Mouse (Mus musculus): ENCODE data around the gene Rtn2.

Gene Rtn2

DNA sequence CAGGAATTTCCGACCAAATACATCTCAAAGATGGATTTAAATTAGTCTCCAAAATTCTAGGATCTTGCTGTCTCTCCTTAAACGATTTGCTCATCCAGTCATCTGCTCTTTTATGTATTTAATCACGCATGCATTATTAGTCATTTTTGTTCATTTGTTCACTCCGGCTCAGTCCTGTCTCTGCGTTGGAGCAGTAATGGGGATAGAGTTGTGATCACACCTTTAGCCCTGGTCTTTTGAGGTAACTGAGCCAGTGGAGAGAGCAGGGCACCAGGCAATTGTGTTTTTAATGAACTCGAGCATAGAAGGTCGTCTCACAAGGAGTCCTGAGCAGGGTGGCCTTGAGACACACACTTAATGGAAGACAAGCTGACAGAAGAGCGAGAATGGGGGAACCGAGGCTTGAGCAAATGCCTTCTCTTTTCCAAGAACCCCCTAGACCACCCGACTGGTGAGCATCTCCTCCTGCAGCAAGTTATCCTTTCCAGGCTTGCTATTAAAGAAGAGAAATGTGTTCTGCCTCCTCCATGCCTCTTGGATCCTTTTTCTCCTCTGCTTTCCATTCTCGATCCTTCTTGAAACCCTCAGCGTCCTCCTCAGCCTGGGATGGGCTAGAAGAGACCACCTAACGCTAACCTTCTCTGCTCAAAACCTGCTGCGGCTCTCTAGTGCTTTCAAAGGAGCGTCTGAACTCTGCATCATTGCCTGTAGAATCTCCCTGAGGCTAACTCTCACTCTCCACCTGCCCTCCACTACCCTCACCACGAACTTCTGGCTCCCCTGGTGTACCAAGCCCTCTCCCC is 19.2 kb downstream of the Rtn2 start:
- no peak for DNase-seq (ENCODE audit: low spot score)

DNA sequence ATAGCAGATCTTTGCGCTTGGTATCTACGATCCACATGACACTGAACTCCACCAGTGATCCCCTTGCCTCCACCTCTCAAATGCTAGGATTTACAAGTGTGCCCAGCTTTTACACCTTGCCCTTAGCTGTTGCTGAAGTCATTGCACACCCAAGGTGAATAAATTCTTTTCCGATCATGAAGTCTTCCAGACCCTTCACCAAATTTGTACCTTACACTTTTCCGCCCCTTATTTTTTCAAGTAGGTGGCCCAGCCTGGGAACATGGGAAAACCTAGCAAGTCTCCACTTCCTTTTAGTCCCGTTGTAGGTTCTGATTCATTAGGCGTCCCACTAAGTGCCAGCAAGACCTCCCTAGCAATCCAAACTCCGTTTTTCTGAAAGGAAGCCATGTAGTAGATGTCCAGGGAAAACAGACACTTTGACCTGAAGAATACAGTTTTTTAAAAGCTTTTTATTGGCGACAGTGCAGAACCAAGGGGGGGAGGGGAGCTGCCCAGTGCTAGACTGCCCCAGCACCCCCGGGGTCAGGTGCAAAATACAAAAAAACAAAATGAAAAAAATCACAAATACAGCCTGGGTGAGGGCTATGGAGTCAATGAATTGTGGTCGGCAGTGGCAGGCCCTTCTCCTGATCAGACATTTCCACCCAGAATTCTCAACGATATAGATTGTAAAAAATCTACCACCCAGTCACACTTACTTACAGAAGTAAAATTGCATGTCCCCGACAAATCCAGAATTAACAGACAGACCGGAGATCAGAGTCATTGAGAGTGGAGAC is 20.0 kb downstream of the Rtn2 start:
- no peak for DNase-seq (ENCODE audit: low spot score)

DNA sequence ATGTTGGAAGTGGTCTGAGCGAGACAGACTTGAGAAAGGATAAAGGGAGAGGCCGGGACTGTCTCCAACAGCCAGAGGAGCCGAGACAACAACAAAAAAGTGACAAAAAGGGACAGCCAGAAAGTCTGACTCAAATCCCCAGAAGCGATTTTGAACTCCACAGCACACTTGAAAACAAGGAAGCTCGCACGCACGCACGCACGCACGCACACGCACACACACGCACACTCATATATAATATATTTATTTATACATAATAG is 20.6 kb downstream of the Rtn2 start:
- no peak for DNase-seq (ENCODE audit: low spot score)

- DNase-seq (ENCODE audit: low spot score): peak; percentile 78
Observed at GRCm38 (mm10) chr7:19303770-19304169, 21.3 kb downstream of the Rtn2 start.

DNA sequence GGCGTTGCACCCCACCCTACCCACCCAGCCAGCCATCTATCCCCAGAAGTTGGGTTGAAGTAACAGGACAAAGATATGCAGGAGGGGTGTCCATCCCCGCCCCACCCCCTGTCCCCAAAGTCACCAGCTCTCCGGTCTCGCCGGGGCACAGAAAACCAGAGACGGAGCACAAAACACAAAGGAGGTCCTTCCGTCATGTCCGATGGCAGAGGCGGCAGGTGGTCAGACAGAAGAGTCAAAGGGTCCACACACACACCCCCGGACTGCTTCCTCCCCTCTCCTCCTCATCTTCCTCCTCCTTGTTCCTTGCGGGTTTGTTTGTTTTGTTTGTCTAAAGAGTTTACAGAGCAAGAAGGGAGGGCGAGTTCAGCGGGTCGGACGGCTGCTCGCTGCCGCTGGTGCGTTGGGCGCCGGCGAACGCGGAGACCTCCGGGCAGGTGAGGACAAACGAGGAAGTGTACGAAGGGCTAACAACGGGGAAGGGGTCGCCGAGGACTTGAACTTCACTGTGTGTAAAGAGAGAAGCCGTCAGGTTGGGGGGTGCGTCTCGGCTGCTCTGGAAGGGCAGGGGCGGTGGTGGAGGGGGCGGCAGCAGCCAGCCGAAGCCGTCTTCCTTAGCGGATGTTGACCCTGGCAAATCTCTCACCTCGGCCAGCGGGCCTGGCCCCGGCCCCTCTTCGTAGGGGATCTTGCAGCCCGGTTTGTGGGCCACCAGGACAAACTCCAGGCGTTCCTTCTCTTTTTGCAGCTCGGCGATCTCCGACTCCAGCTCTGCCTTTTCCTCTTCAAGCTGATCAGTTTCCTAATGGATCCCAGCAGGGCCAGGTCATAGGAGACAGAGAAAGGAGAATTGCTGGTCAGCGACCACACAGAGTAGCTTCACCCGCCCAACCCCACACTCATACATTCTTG is 22.3 kb downstream of the Rtn2 start:
- DNase-seq (ENCODE audit: low spot score): no peak

GRCm38 (mm10) chr7:19305413-19305735 is 22.9 kb downstream of the Rtn2 start:
- no peak for DNase-seq (ENCODE audit: low spot score)

DNA sequence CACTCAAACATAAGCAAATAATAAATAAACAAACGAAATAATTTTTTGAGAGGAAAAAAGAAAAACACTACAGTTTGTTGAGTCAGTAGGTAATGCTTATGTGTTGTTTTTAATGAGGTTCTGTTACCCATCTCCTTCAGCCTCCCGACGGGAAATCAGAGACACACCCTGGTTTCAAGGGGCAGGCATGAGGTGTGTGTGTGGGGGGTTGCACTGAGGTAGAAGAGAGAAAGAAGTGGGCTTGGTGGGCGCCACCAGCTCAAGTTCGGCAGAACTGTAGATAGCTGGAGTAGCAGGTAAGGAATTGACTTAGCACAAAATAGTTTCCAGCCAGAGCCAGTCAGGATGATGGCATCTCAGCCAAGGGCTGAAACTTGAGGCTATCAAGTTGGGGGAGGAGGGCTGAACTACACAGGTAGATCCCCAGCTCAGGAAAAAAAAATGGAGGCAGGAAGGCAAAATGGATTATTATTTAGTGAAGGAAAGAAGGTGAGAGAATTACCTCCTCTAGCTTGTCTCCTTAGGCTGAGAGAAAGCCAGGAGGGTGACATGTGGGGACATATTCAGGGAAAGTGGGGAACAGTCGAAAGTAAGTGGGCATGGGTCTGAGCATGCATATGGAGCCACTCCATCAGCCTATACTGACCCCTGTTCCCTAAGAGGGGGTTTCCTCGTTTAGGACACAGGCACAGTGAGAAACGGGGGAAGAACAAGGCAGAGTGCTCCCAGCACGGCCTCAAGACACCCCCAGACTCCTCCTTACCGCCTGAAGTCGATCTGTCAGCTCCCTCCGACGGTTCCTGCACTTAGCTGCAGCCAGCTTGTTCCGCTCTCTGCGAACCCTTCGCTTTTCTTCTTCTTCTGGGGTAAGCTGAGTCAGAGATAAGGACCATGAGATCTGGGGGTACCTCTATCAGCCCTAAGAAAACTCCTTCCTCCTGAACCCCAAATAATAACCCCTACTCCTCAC is 23.7 kb downstream of the Rtn2 start:
- no peak for DNase-seq (ENCODE audit: low spot score)

GRCm38 (mm10) chr7:19306819-19307738 is 24.7 kb downstream of the Rtn2 start:
- no peak for DNase-seq (ENCODE audit: low spot score)

GRCm38 (mm10) chr7:19307739-19308453 is 25.5 kb downstream of the Rtn2 start:
- peak; percentile 83 for DNase-seq (ENCODE audit: low spot score)

GRCm38 (mm10) chr7:19308454-19309277 is 26.2 kb downstream of the Rtn2 start:
- DNase-seq (ENCODE audit: low spot score): peak; percentile 96

- DNase-seq (ENCODE audit: low spot score): no peak
Observed at GRCm38 (mm10) chr7:19309278-19309883, 27.0 kb downstream of the Rtn2 start.

DNA sequence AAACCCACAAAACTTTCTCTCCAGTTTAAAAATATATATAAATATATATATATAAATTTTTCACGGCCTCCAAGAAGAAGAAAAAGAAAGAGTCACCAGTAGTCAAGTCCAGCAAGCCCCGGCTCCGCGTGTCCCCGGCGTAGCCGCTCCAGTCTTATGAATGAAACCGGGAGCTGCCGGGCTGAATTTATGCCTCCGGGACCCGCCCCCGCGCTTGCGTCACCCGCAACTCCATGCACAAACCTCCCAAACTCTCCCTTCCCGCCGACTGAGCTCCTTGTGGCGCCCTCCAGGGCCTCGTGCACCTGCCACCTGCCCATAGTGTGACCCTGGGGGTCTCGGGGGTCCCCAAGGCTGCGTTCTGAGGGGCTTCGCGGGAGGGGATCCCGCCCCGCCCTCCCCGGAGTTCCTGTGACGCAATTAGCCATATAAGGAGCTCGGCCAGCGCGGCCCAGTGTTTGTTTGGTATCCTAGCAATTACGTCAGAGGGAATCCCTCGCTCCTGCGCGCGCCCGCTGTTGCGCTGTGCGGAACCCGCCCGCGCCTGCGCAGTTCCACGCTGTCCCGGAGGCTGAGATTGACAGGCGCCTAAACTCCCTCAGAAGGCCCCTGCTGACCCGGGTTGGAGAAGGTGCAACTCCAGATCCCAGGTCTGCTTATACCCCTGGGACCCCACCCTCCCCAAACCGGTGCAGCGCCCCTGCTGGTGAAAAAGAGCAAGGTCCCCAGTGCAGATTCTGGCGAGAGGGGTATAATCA is 27.6 kb downstream of the Rtn2 start, which contains the start of gene Fosb:
Gene Fosb (minus strand): TSS at position 168 of the 758 bp plus-strand sequence.
- peak; percentile 95 for DNase-seq (ENCODE audit: low spot score)

GRCm38 (mm10) chr7:19311991-19312390 is 29.6 kb downstream of the Rtn2 start:
- DNase-seq (ENCODE audit: low spot score): no peak

GRCm38 (mm10) chr7:19314033-19314432 is 31.6 kb downstream of the Rtn2 start:
- DNase-seq (ENCODE audit: low spot score): no peak

- peak; percentile 65 for DNase-seq (ENCODE audit: low spot score)
Observed at GRCm38 (mm10) chr7:19316451-19317161, 34.2 kb downstream of the Rtn2 start.

DNA sequence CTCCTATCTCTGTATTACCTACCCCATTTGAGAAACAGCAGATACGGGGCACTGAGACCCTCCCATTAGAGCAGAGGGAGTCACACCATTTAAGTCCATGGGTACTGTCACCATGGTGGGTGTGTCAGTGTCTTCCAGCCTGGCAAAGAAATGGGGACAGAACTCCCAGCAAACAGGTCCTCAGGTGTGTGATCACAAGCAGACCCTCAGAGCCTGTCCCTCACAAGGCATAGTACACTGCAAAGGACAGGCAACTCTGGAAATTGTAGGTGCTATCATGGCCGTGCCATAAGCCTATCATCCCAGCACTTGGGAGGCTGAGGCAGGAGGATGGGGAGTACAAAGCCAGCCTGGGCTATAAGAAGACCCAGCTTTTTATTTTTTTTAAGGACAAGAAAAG is 35.8 kb downstream of the Rtn2 start:
- no peak for DNase-seq (ENCODE audit: low spot score)

DNA sequence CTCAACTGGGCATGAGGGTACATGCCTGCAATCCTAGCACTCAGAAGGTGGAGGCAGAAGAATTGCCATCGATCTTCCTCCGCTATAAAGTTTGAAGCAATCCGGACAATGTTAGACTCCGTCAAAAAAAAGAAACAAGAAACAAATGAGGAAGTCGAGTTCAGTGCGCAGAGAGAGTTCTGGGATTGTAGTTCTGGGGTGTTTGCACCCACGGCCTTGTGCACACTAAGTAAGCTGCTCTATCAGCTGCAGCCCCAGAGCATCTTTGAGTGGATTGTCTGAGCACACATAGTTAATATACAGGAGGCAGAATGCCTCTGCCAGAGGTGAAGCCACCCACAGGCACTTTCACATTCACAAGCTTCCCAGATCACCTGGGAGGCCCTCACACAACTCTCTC is 36.3 kb downstream of the Rtn2 start:
- no peak for DNase-seq (ENCODE audit: low spot score)

All from urinary bladder, postnatal 14 days (tissue).